Mouse (Mus musculus) thymus, adult 2 months (tissue): ENCODE measurements around the gene Actr8. TPM values are rescaled to one million over a fixed set of nuclear protein-coding genes. Genes with fewer than 3 reads are reported as not detected.

Experiments
- DNase-seq: peaks from one replicate; pipeline ENCODE4 v3.0.0; 2021
- H3K27ac ChIP-seq: fragments of 200-500 bp; 2 replicates; pipeline ENCODE4 v1.5.1; 2012; ENCODE audit warnings: low read length, control low read depth; ENCODE audit not compliant: control insufficient read depth, insufficient read depth
- H3K27me3 ChIP-seq: fragments of 200-500 bp; 2 replicates; pipeline ENCODE4 v1.6.1; 2012; ENCODE audit warnings: mild to moderate bottlenecking, low read length, moderate library complexity, mixed read lengths; ENCODE audit not compliant: control insufficient read depth, insufficient read depth
- H3K36me3 ChIP-seq: fragments of 200-500 bp; 2 replicates; pipeline ENCODE4 v1.6.1; 2012; ENCODE audit warnings: mild to moderate bottlenecking, low read length, moderate library complexity; ENCODE audit not compliant: control insufficient read depth, insufficient read depth
- H3K4me1 ChIP-seq: fragments of 200-500 bp; replicated peaks from 2 replicates; pipeline ENCODE4 v1.6.1; 2012; ENCODE audit warnings: low read length; ENCODE audit not compliant: control insufficient read depth, insufficient read depth
- H3K4me3 ChIP-seq: fragments of 200-500 bp; 2 replicates; pipeline ENCODE4 v1.5.1; 2012; ENCODE audit warnings: mild to moderate bottlenecking, low read length, control low read depth, moderate library complexity; ENCODE audit not compliant: control insufficient read depth, insufficient read depth
- CTCF ChIP-seq: fragments of 200-500 bp; IDR thresholded peaks from 2 replicates; pipeline ENCODE4 v1.5.1; 2012; ENCODE audit warnings: mild to moderate bottlenecking, control low read depth, low read length, moderate library complexity, borderline replicate concordance; ENCODE audit not compliant: control insufficient read depth, poor library complexity, insufficient read depth; ENCODE audit errors: extremely low read depth
- POLR2A ChIP-seq: fragments of 200-500 bp; IDR thresholded peaks from 2 replicates; pipeline ENCODE4 v1.6.1; 2012; ENCODE audit warnings: mild to moderate bottlenecking, low read length, control low read depth, moderate library complexity; ENCODE audit not compliant: control insufficient read depth, poor library complexity, insufficient read depth; ENCODE audit errors: extremely low read depth
- WGBS: fragments of 180-500 bp; shearing (Covaris S2); methylation state at CpG from one replicate; pipeline ENCODE4 v1.1.7; 2018; 5-methylcytosine and 5-hydroxymethylcytosine counted together
- polyA plus RNA-seq: library from polyadenylated mRNA; depleted of rRNA; stranded (reverse); fragments of >200 nt; gene quantifications from 2 replicates; pipeline ENCODE4 v1.2.3, GENCODE M21; 2012

The Actr8 gene
- polyA plus RNA-seq, 1 experiment: 30.2 TPM

DNA sequence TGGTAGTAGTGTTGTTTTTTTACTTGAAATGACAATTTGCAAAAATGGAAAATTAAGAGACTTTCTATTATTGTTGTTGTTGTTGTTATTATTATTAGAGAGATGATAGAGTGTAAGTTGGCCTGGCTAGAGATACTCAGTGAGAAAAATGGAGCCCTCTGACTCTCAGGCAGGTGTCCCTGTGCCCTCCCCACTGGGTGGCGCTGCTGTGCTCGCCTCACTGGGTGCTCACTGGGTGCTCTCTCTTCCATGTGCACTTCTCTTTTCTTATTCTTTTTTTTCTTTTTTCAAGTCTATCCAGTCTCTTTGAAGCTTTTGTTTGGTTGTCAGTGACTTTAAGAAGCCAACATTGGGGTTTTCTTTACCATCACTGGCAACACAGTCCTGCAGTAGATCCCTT lies 49.2 kb downstream of the Actr8 start:
- peaks cover 26% of the 10 kb centered on the region for H3K4me1 ChIP-seq
- peak; percentile 71 for DNase-seq
- WGBS: 34% methylated on average over 2 of the region's 2 CpGs
- no peak overlapping the region for H3K4me3 ChIP-seq
- TF ChIP-seq CTCF: peak; percentile 85
- TF ChIP-seq POLR2A: no peak
- no peaks in the 10 kb centered on the region for H3K27me3 ChIP-seq
- no peaks in the 10 kb centered on the region for H3K36me3 ChIP-seq
- H3K27ac ChIP-seq: no peak overlapping the region

DNA sequence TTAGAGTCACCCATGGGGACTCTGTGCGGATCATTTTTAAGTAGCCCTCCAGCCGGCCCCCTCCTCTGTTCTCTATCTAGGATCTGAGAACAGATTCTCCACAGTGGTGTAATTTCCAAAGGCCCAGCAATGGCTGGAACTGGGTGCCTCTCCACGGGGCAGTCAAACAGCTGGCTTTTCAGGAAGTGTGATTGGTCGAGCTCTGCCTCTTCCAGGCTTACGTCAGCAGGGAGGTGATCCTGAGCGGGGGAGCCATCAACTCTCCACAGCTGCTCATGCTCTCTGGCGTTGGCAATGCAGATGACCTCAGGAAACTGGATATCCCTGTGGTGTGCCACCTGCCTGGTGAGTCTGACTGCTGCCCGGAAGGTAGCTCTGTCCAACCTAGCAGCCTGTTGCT lies 55.3 kb downstream of the Actr8 start:
- H3K27me3 ChIP-seq: no peaks in the 10 kb centered on the region
- no peak for DNase-seq
- 77% methylated on average over 8 of the region's 8 CpGs for WGBS
- TF ChIP-seq CTCF: no peak
- no peak for TF ChIP-seq POLR2A
- no peak overlapping the region for H3K4me3 ChIP-seq
- H3K36me3 ChIP-seq: peaks cover 21% of the 10 kb centered on the region
- H3K27ac ChIP-seq: no peak overlapping the region
- H3K4me1 ChIP-seq: peaks cover 11% of the 10 kb centered on the region

DNA sequence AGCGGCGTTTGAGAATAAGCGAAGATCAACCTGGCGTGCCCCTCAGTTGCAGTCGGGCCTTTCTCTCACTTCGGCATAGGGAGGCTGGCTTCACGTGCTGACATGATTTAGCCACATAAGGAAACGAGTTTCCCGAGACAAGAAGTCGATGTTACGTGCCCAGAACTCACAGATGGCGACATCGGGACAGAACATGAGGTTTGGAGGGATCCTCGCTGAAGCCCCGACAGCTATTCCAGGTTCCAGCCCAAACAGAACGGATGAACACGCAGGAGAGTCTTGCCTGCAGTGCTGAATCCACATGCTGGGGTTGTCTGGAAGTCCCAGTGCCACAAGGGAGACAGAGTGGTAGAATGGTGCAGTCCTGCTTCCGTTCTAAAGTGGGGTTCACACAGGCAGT lies 60.3 kb downstream of the Actr8 start:
- peaks cover 19% of the 10 kb centered on the region for H3K4me1 ChIP-seq
- no peak overlapping the region for H3K27ac ChIP-seq
- H3K4me3 ChIP-seq: no peak overlapping the region
- TF ChIP-seq POLR2A (no peak), CTCF (no peak)
- no peak for DNase-seq
- H3K36me3 ChIP-seq: peaks cover 21% of the 10 kb centered on the region
- H3K27me3 ChIP-seq: no peaks in the 10 kb centered on the region
- WGBS: 96% methylated on average over 18 of the region's 18 CpGs

DNA sequence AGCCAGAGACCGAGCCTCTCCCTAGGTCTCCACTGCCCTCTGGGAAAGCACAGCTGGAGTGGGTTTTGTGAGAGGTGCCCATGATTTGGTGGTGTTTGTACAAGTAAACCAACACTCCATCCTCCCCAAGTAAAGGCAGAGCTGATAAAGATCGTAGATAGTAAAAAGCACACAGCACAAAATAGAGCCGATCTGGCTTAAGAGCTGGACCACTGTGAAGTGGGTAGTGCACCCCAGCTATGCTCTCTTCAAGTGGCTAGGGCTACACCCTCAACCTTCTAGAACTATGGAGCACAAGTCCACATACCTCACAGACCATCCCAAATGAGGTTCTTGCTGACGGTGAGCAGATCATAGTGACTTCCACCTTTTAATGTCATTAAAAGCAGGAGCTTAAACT lies 61.3 kb downstream of the Actr8 start:
- WGBS: 82% methylated on average over 4 of the region's 4 CpGs
- no peak for DNase-seq
- H3K4me1 ChIP-seq: peaks cover 18% of the 10 kb centered on the region
- H3K4me3 ChIP-seq: no peak overlapping the region
- TF ChIP-seq POLR2A (no peak), CTCF (no peak)
- H3K27me3 ChIP-seq: no peaks in the 10 kb centered on the region
- H3K36me3 ChIP-seq: peaks cover 21% of the 10 kb centered on the region
- no peak overlapping the region for H3K27ac ChIP-seq

- WGBS: 97% methylated on average over 9 of the region's 9 CpGs
These were observed 63.7 kb downstream of the Actr8 start for GRCm38 (mm10) chr14:30041836-30042235.

GRCm38 (mm10) chr14:30043356-30043940 lies 65.3 kb downstream of the Actr8 start:
- 76% methylated on average over 7 of the region's 7 CpGs for WGBS
- no peaks in the 10 kb centered on the region; the same call in 1 of the 2 replicates for H3K36me3 ChIP-seq
- H3K4me3 ChIP-seq: no peak overlapping the region
- no peak overlapping the region for H3K27ac ChIP-seq
- H3K27me3 ChIP-seq: no peaks in the 10 kb centered on the region
- TF ChIP-seq CTCF (no peak), POLR2A (no peak)
- no peak for DNase-seq
- H3K4me1 ChIP-seq: peaks cover 8% of the 10 kb centered on the region

More at GRCm38 (mm10) chr14:30041836-30042235, 63.7 kb downstream of the Actr8 start:
- Histone ChIP-seq H3K27ac (no peak overlapping the region), H3K36me3 (peaks cover 11% of the 10 kb centered on the region), H3K27me3 (no peaks in the 10 kb centered on the region), H3K4me1 (peaks cover 8% of the 10 kb centered on the region), H3K4me3 (no peak overlapping the region)
- no peak for DNase-seq
- TF ChIP-seq POLR2A: no peak
- TF ChIP-seq CTCF: no peak

- Histone ChIP-seq H3K27ac (no peak overlapping the region), H3K36me3 (no peaks in the 10 kb centered on the region), H3K4me1 (peaks cover 5% of the 10 kb centered on the region), H3K4me3 (no peak overlapping the region), H3K27me3 (no peaks in the 10 kb centered on the region)
- TF ChIP-seq POLR2A (no peak), CTCF (no peak)
- DNase-seq: no peak
- WGBS: 96% methylated on average over 10 of the region's 10 CpGs
These were observed 67.1 kb downstream of the Actr8 start for GRCm38 (mm10) chr14:30045239-30045638.
